Mouse (Mus musculus) right cerebral cortex, postnatal 25 days (tissue): ENCODE measurements around the gene Rdh19.
"Not testable (repeated sequence)": the region's sequence is repeated elsewhere in the genome, so short reads cannot be mapped to it uniquely, and the experiment has no call there.

Experiments
- DNase-seq: peaks from one replicate; pipeline ENCODE4 v3.0.0; 2022

Rdh19 gene

DNA sequence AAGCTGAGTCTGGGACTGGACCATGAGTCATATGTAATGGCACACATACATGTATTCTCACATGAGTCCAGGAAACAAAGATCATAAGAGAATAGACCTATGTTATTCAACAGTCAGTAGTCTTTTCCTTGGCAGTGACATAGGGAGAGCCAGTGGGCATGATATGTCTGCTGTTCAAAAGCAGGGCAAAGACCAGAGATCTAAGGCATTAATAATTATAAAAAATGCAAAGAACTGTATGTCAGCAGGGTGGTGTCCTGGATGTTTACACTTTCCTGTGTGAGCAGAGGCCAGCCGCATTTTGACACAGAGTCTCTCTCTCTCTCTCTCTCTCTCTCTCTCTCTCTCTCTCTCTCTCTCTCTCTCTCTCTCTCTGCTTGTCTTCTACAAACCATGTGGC, at the start of gene Rdh19:
Gene Rdh19 (plus strand): TSS at position 301 of the 400 bp plus-strand sequence.
- no peak for DNase-seq

- DNase-seq, result no peak
These were observed 48.8 kb upstream of the Rdh19 start, which contains the start of gene Rdh16 for GRCm38 (mm10) chr10:127800891-127801290. Gene Rdh16, plus strand, starts transcription at chr10:127801152.

- no peak for DNase-seq
These were observed 48.1 kb upstream of the Rdh19 start for GRCm38 (mm10) chr10:127801612-127802011.

- DNase-seq, result no peak
These were observed 47.5 kb upstream of the Rdh19 start for GRCm38 (mm10) chr10:127802236-127802635.

GRCm38 (mm10) chr10:127804416-127804815, 45.3 kb upstream of the Rdh19 start:
- DNase-seq, result no peak

GRCm38 (mm10) chr10:127815888-127816287, 33.8 kb upstream of the Rdh19 start:
- no peak for DNase-seq

- DNase-seq, result not testable (repeated sequence)
These were observed 32.3 kb upstream of the Rdh19 start for GRCm38 (mm10) chr10:127817268-127817910.

GRCm38 (mm10) chr10:127821806-127822205, 27.9 kb upstream of the Rdh19 start:
- not testable (repeated sequence) for DNase-seq

DNA sequence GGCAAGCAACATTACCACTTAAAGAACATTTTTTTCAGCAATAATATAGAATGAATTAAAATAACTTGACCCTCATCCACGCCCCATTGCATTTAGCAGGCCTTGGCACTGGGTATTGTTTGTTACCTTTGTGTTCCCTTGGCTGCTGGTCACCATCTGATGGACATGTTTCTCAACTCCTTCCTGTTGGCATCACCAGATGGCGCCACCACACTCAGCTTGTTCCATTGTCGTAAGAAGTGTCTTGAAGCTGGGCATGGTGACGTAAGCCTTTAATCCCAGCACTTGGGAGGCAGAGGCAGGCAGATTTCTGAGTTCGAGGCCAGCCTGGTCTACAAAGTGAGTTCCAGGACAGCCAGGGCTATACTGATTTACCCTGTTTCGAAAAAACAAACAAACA, 24.3 kb upstream of the Rdh19 start:
- no peak for DNase-seq

DNA sequence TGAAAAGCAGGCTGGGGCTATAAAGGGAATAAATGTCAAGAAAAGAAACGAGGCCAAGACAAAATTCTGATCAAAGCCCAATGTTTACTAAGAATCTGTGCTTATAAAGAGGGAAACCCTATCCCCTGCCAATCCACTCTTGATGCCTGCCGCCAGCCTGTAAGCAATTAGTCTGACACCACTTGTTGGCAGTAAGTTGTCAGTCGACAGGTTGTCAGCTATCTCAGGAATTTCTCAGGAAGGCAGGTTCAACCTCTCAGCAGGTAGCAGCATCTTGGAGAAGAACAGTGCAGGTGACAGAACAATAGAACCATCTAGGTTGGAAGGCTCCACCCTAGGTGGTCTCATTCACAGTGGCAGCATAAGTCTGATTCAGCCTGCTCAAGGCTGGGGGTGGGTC, 20.6 kb upstream of the Rdh19 start:
- no peak for DNase-seq

GRCm38 (mm10) chr10:127834186-127834585, 15.5 kb upstream of the Rdh19 start:
- not testable (repeated sequence) for DNase-seq

DNA sequence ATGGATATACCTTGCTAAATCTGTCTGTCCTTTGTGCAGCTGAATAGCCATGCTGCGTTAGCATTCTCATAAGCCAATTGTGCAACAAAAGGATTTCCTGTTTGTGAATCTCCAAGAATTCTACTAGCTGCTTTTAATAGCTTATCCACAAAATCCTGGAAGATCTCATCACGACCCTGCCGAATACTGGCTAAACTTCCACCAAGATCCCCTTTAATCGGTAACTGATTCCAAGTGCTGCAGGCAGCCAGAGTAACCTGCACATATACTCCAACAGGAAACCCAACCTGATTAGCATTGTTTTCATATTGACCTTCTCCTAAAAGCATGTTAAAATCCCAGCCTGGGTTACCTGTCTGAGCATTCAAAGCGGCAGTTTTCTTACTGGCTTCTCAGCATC, 14.4 kb upstream of the Rdh19 start:
- DNase-seq, result no peak

- DNase-seq, result not testable (repeated sequence)
These were observed 11.9 kb upstream of the Rdh19 start for GRCm38 (mm10) chr10:127837793-127838192.

GRCm38 (mm10) chr10:127838539-127838938, 11.2 kb upstream of the Rdh19 start:
- DNase-seq, result no peak

DNA sequence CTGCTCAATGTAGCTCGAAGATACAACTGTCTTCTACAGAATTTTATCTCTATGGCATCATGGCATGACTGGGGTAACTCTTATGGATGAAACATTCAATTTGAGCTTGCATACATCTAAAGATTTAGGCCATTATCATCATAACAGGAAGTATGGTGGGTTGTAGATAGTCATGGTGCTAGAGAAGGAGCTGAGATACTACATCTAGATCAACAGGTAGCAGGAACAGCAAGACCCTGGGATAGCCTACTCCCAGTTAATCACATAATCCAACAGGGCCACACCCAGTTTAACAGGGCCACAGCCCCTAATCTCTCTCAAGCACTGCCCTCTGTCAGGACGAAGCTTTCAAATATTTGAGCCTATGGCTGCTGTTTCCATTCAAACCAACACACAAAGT, 9.0 kb upstream of the Rdh19 start:
- DNase-seq, result no peak

DNA sequence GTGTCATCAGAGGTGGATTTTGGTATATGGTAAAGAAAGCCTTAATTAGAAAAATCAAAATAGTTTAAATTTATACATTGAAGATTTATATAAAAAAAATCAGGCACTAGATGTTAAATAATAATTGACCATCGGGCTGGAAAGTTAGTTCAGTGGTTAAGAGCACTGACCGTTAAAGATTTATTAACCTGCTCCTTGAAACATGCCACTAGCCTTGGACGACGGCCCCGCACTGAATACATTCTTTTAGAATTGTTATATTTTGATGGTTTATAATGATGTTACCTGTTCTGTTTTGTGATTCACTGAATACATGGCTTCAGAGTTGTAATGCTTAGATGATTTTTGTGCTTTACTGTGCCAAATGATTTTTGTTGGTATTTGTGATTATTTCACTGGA, 3.8 kb upstream of the Rdh19 start:
- DNase-seq, result not testable (repeated sequence)

DNA sequence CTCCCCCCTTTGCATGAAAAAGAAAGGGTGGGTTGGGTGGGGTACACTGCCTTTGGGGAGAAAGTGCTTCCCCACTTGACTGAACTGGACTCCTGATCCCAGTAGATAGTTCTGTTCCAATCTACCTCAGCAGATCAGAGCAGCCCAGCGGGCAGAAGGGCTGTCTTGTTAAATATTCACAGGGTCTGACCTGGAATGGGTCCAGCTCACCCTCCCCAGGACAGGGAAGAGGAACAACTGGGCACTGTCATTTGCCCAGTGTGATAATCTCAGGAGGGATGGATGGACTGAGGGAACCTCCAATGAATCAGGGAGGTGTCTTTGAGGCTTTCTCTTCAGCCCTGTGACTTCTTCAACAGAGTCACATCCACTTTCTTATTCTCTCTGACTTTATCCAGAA, 1.6 kb upstream of the Rdh19 start:
- DNase-seq, result no peak

GRCm38 (mm10) chr10:127856376-127856775, 6.6 kb downstream of the Rdh19 start:
- no peak for DNase-seq

DNA sequence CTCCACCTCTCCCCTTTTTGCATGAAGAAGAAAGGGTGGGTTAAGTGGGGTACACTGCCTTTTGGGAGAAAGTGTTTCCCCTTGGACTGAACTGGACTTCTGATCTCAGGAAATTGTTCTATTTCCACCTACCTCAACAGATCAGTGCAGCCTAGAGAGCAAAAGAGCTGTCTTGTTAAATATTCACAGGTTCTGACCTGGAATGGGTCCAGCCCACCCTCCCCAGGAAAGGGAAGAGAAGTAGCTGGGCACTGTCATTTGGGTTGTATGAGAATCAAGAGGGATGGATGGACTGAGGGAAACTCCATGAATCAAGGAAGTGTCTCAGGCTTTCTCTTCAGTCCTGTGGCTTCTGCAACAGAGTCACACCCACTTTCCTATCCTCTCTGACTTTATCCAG, 15.2 kb downstream of the Rdh19 start:
- DNase-seq, result no peak

DNA sequence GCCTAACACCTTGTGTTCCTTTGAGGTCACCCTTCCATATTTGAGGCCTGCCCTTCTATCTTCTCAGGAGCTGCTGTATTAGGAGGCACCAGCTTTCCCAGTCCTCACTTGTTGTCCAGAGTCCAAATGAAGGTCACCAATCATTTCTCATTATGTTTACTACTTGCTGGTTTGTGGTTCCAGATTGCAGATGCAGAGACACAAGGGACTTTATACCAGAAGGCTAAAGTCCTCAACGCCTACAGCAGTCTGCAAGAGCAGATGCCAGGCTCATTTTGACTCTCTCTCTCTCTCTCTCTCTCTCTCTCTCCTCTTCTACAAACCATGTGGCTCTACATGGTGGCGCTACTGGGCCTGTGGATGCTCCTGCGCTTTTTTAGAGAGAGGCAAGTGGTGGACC, 16.5 kb downstream of the Rdh19 start, which contains the start of gene Rdh16f2:
Gene Rdh16f2 (plus strand): TSS at position 243 of the 400 bp plus-strand sequence.
- no peak for DNase-seq

DNA sequence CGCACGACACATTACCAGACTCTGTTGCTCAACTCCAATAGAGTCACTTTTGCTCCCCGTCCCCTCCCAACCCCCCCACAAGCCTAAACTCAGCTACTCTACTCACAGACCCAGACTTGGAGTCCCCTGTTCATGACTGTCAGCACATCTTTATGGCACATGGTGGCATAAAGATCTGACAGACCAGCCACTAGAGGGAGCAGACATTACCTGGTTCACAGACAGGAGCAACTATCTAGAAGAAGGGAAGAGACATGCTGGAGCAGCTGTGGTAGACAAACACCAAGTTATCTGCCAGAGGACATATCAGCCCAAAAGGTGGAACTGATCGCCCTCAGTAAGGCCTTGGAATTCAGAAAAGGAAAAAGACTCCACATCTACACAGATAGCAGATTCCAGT, 22.8 kb downstream of the Rdh19 start:
- DNase-seq, result no peak

DNA sequence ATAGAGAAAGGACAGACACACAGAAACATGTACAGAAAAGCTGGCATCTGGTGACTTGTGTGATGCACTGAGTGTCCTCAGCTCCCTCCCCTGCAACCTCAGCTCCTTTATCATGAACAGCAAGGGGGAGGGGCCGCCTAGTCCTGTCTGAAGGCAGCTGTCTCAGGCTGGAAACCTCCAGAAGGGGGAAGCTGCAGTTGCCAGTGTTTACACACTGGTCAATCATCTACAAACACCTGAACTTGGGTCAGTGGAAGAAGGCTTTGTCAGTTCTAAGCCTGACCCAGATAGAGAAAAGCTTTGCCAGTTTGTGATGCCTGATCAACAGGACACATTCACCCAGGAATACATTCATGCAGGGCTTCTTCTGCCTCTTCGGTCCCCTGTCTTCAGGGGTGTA, 28.0 kb downstream of the Rdh19 start:
- DNase-seq, result no peak

- no peak for DNase-seq
These were observed 28.7 kb downstream of the Rdh19 start for GRCm38 (mm10) chr10:127878262-127879057.

DNA sequence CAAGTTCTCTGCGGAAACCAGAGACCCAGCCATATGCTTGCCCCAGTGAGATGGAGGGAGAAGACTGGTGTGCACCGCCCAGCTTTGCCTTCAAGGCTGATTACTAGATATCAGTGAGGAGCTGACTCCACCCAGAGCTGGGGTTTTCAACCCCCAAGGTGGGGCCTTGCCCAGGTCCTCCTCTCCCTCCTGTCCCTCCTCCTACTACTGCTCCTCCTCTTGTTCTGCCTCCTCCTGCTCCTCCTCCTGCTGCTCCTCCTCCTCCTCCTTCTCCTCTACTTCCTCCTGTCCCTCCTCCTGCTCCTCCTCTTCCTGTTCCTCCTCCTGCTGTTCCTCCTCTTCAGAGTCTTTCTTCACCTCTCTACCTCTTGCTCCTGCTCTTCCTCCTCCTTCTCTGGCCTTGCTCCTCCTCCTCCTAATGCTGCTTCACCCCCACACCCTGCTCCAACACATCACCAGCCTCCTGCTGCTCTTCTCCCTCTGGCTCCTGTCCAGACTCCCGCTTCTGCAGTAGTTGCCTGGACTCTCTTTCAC, 29.5 kb downstream of the Rdh19 start:
- no peak for DNase-seq
